Comparison of ENCODE assay signal across 10 mouse cellular contexts in the genomic region with DNA sequence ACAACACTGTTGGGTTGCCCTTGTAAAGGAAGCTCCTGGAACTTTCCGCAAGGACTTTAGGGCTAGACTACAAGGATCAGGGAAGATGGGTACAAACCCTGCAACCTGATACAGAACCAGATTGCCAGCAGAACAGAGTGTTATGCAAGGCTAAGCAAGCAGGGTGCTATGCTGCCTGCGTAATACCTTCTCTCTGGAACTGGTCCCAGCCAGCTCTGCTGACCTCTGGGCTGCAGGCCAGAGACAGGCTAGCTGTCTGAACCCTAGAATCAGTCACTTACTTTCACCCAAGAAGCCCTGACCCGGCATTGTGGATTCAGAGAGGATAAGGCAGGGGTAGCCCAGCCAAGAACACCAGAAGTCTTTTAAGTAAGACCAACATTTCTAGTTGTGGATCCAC. TPM values are rescaled to one million over a fixed set of nuclear protein-coding genes. Genes with fewer than 3 reads are reported as not detected.
A peak's percentile ranks its signal among the peaks of the same experiment; 100 is the strongest.
DNase-seq lines count a peak whose midpoint lies in the region; ATAC-seq lines count a peak whose summit lies in the region.
"Had no signal": no experiment of that assay in that cellular context is flagged by ENCODE, and none has a peak within 500 bp of the region (broad histone marks: within the 10 kb centered on the region; RNA-seq: fewer than 3 reads in every experiment).

No protein-coding gene starts in this region.

- H3K36me3 ChIP-seq in midbrain, embryonic 10.5 days: peaks cover 74% of the 10 kb centered on the region

- H3K9me3 ChIP-seq in midbrain, embryonic 10.5 days (replicated peaks): no peaks in the 10 kb centered on the region
- H3K9me3 ChIP-seq: lung, embryonic 15.5 days had no signal

- no peak overlapping the region for H3K27ac ChIP-seq in midbrain, embryonic 10.5 days (replicated peaks)
- H3K27ac ChIP-seq: lung, embryonic 15.5 days had no signal

- 96% methylated on average over 3 of the region's 3 CpGs for WGBS in midbrain, embryonic 10.5 days

- H3K4me3 ChIP-seq in midbrain, embryonic 10.5 days: no peak overlapping the region
- H3K4me3 ChIP-seq: lung, embryonic 15.5 days had no signal

- no peak for DNase-seq in frontal cortex, postnatal 25 days (ENCODE audit: low spot score in 2 of 2)
- peak; percentile 65 for DNase-seq in cerebellum, adult 8-10 months
- peak; percentile 94 for DNase-seq in kidney, adult 11 months
- peak; percentile 63 for DNase-seq in lung, postnatal 10 days
- DNase-seq in spleen, postnatal 14 days (ENCODE audit: low spot score in 2 of 2): no peak
- DNase-seq in thymus, adult 18-20 months: no peak
- no peak for DNase-seq in midbrain, embryonic 10.5 days (ENCODE audit: low spot score)

- no peaks in the 10 kb centered on the region for H3K27me3 ChIP-seq in midbrain, embryonic 10.5 days (ENCODE audit: low read depth, poor library complexity, severe bottlenecking)
- H3K27me3 ChIP-seq: lung, embryonic 15.5 days had no signal

- H3K4me1 ChIP-seq in midbrain, embryonic 10.5 days: peaks cover 18% of the 10 kb centered on the region

- ATAC-seq in frontal cortex, adult (ENCODE audit: low TSS enrichment): peak; percentile 39; the same call in 1 of the 2 replicates

RNA-seq across cellular contexts. Expression of a gene that starts 23.7 kb away (rescaled TPM):
- 26.2 and 28.8 TPM in 2 replicates for polyA plus RNA-seq in midbrain, embryonic 10.5 days (2016; fragmentation: Nextera tagmentation; extraction: Ambion mirVana)

RNA-seq across cellular contexts. Expression of a gene that starts 30.9 kb away (rescaled TPM):
- polyA plus RNA-seq in midbrain, embryonic 10.5 days (2016; fragmentation: Nextera tagmentation; extraction: Ambion mirVana): 5.9 and 6.4 TPM in 2 replicates

RNA-seq across cellular contexts. Expression of a gene that starts 31.3 kb away (rescaled TPM):
- 0.20 TPM in 1 of 2 replicates, not detected in the other for polyA plus RNA-seq in midbrain, embryonic 10.5 days (2016; fragmentation: Nextera tagmentation; extraction: Ambion mirVana)
- polyA plus RNA-seq: C2C12 had no signal

RNA-seq across cellular contexts. Expression of a gene that starts 31.9 kb away (rescaled TPM):
- 29.2 and 35.7 TPM in 2 replicates for polyA plus RNA-seq in midbrain, embryonic 10.5 days (2016; fragmentation: Nextera tagmentation; extraction: Ambion mirVana)

RNA-seq across cellular contexts. Expression of a gene that starts 37.6 kb away (rescaled TPM):
- 39.4 and 44.3 TPM in 2 replicates for polyA plus RNA-seq in midbrain, embryonic 10.5 days (2016; fragmentation: Nextera tagmentation; extraction: Ambion mirVana)

Comparison
In these comparisons a context has a peak if more than half of its experiments do, and no peak if none do; other contexts are left out.
1. DNase-seq: peak in cerebellum, adult 8-10 months (single experiment), kidney, adult 11 months (single experiment) and lung, postnatal 10 days (single experiment); none in frontal cortex, postnatal 25 days (0 of 2), spleen, postnatal 14 days (0 of 2), thymus, adult 18-20 months (0 of 2) and midbrain, embryonic 10.5 days (single experiment).